Mouse (Mus musculus): ENCODE measurements around the gene Aqp9. TPM values are rescaled to one million over a fixed set of nuclear protein-coding genes. Genes with fewer than 3 reads are reported as not detected.

The Aqp9 gene
- total RNA-seq, 2 experiments from 2014 or later, result 2.7 to 3.4 TPM

GRCm38 (mm10) chr9:71173533-71173932, 5.1 kb upstream of the Aqp9 start:
- DNase-seq (ENCODE audit: extremely low spot score in 1 of 2, low spot score in 1 of 2), result no peak

DNA sequence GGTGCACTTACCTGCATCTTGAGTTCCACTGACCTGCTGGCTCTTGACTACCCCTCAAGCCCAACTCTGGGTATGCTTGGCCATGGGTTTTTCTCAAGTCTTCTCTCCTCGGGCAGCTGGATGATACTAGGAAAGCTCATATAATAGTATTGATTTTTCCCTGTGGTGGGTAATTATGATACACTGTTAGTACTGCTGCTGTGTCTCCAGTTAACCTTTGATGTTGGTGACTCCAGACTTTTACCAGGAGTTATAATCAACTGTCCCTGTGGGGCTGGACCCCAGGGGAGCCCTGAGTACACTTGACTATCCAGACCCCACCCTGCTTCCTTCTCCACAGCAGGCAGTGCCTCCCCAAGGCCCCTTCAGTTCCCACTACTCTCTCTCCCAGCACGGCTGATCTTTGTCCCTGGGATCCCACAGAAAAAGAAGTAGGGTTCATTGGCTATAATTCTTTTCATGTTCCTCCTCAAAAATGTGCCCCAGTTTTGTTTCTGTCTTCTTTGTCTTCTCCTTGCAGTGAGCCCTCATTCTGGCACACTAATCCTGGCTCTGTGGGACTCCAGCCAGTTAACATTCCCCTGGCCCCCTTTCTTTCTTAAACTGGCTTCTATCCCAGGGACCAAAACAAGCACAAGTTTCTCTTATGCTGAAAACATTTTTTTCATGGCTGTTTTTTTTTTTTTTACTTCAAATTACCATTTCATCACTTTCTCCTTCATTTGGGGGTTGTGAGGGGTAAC, 838 bp downstream of the Aqp9 start:
- DNase-seq (ENCODE audit: extremely low spot score in 1 of 2, low spot score in 1 of 2), result no peak

GRCm38 (mm10) chr9:71166871-71167465, 1.5 kb downstream of the Aqp9 start:
- no peak for DNase-seq (ENCODE audit: extremely low spot score in 1 of 2, low spot score in 1 of 2)

GRCm38 (mm10) chr9:71166019-71166705, 2.3 kb downstream of the Aqp9 start:
- no peak for DNase-seq (ENCODE audit: extremely low spot score in 1 of 2, low spot score in 1 of 2)

DNA sequence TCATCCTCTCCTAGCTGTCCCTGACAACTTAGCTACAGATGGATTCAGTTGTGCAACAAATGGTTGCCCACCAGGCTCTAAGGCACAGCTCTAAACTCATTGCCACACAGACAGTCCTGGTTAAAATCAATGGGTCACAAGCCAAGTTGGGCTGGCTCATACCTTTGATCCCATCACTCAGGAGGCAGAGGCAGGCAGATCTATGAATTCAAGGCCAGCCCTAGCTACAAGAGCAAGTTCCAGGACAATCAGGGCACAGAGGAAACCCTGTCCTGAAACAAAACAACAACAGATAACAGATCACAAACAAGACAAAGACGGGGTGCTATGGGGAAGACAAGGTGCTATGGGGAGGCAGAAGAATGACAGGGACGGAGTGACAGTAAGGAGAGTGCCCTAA, 3.0 kb downstream of the Aqp9 start:
- no peak for DNase-seq (ENCODE audit: extremely low spot score in 1 of 2, low spot score in 1 of 2)

GRCm38 (mm10) chr9:71165061-71165460, 3.4 kb downstream of the Aqp9 start:
- DNase-seq (ENCODE audit: extremely low spot score in 1 of 2, low spot score in 1 of 2), result no peak

DNA sequence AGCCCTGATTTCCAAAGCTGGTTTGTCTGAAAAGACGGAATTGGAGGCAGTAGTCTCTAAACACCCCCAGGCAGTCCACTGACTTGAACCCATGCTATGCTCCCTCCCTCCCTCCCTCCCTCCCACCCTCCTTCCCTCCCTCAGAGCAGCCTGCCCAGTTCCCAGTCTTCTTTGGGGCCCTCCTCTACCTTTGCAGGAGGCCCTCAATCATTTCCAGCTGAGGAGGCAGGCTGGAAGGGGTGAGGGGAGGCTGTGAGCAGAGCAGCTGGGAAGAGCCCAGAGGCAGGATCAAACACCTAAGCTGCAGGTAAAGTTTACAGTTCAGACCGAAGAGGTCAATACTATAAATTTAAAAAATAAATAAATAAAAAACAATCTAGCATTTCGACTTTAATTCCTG, 4.1 kb downstream of the Aqp9 start:
- DNase-seq (ENCODE audit: extremely low spot score in 1 of 2, low spot score in 1 of 2), result no peak

- DNase-seq (ENCODE audit: extremely low spot score in 1 of 2, low spot score in 1 of 2), result no peak
These were observed 5.4 kb downstream of the Aqp9 start for GRCm38 (mm10) chr9:71162858-71163740.

DNA sequence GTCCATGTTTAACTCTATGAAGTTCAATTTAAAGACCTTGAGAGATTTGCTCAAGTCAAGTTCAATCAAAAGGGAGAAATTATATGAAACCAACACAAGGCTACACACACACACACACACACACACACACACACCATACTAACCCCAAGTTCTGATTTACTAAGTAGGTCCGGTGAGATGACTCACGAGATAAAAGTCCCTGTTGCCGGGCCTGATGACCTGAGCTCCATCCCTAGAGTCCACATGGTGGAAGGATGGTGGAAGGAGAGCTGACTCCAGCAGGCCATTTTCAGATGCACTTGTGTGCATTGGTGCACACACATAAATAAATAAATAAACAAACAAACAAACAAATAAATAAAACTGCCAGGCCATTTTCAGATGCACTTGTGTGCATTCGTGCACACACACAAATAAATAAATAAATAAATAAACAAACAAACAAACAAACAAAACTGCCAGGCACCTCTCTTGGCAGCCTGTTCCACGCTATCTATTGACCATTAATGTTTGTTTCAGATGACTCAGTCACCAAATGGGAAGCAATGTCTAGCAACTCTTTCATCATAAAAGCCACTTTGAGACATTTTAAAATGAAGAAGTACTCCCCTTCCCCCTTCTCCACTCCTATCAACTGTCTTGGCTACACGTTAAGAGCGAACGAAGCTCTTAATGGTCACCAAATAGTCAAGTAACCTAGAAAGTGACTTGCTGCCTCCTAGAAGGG, 6.2 kb downstream of the Aqp9 start:
- no peak for DNase-seq (ENCODE audit: extremely low spot score in 1 of 2, low spot score in 1 of 2)

DNA sequence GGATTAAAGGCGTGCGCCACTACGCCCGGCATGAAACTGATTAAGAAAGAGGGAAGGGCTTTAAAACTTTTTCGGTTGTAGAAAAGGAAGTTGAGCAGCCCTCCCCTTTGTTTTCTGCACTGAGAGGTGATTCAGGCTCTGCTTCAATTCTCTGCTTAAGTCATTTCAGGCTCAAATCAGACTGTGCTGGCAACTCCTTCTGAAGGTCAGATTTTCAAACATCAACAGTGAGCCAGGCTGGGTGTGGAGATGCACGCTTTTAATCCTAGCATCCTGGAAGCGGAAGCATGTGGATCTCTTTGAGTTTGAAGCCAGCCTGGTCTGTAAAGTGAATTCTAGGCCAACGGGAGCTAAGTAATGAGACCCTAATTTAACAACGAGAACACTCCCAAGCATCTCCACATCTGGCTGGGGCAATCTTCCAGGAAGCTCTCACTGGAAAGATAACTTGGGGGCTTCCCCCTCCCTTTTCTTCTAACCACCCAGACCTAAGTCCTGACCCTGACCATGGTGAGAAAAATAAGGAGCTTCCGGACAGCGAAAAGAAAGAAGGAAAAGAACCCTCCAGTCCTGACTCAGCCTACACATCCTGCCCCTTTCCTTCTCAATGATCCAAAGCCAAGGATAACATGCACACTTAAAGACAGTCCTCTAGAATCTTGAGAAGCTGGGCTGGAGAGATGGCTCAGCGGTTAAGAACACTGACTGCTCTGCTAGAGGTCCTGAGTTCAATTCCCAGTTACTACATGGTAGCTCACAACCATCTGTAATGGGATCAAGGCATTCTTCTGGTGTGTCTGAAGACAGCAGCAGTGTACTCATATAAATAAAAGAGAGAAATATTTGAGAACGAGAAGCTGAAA, 7.4 kb downstream of the Aqp9 start:
- no peak for DNase-seq (ENCODE audit: extremely low spot score in 1 of 2, low spot score in 1 of 2)

GRCm38 (mm10) chr9:71159686-71160085, 8.8 kb downstream of the Aqp9 start:
- no peak for DNase-seq (ENCODE audit: extremely low spot score in 1 of 2, low spot score in 1 of 2)

- DNase-seq (ENCODE audit: extremely low spot score in 1 of 2, low spot score in 1 of 2), result no peak
These were observed 9.3 kb downstream of the Aqp9 start for GRCm38 (mm10) chr9:71159060-71159626.

DNA sequence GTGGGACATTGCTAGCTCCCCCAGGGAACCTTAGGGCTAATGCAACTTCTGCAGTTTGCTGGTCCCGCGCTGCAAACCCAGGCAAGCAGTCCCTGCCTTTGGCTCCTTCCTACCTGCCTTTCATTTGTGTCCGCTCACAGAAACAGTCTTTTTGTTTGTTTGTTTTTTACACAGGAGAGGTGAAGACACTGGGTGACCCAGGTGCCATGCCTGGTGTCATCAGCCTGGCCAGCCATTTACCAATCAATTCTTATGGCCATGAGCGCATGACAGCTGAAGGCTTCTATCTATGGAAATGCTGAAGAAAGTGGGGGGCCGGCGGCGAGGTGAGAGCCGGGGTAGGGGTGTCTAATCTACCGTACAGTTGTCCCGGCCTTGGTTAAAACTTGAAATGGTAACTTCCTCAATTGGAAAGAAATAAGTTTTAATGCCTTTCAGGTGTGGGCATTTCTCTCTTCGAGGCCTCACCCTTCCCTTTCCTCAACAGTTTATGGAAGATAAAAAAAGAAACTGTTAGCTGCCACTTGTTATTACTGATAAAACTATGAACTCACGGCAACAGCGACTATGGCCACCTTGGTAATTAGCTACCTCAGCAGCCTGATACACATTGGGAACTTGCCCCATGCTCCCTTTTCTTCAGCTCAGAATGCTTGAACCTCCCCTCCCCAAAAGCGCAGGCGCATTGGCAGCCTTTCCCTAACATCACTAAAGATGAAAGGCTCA, 10.4 kb downstream of the Aqp9 start:
- DNase-seq (ENCODE audit: extremely low spot score in 1 of 2, low spot score in 1 of 2), result no peak

GRCm38 (mm10) chr9:71156447-71157035, 11.9 kb downstream of the Aqp9 start:
- no peak for DNase-seq (ENCODE audit: extremely low spot score in 1 of 2, low spot score in 1 of 2)

- no peak for DNase-seq (ENCODE audit: extremely low spot score in 1 of 2, low spot score in 1 of 2)
These were observed 13.0 kb downstream of the Aqp9 start for GRCm38 (mm10) chr9:71155399-71156005.

- no peak for DNase-seq (ENCODE audit: extremely low spot score in 1 of 2, low spot score in 1 of 2)
These were observed 17.1 kb downstream of the Aqp9 start for GRCm38 (mm10) chr9:71151386-71151785.

GRCm38 (mm10) chr9:71150175-71150574, 18.3 kb downstream of the Aqp9 start:
- DNase-seq (ENCODE audit: extremely low spot score in 1 of 2, low spot score in 1 of 2), result no peak

All from layer of hippocampus, postnatal 25 days (tissue).